In the genomic region with DNA sequence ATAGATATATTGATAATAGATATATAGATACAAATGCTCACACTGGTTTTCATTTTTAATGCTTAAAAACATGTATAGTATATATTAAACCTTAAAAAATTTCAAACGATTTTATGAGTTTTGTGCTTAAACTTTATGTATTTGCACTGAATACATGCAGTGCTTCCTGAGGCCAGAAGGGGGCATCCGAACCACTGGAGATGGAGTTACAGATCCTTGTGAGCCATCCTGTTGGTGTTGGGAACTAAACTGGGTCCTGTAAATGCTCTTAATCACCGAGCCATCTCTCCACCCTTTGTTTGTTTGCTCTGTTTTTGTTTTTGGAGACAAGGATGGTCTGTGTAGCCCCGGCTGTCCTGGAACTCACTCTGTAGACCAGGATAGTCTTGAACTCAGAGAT, we compare ENCODE assay signal across 12 mouse cellular contexts. TPM values are rescaled to one million over a fixed set of nuclear protein-coding genes. Genes with fewer than 3 reads are reported as not detected.
DNase-seq lines count a peak whose midpoint lies in the region; TF ChIP-seq lines count a peak whose summit lies in the region.
"Had no signal": no experiment of that assay in that cellular context is flagged by ENCODE, and none has a peak within 500 bp of the region (broad histone marks: within the 10 kb centered on the region; RNA-seq: fewer than 3 reads in every experiment).

No protein-coding gene starts in this region.

- no peak overlapping the region for H3K4me3 ChIP-seq in layer of hippocampus, adult 2 months
- no peak overlapping the region for H3K4me3 ChIP-seq in bone marrow, adult 2 months (replicated peaks; ENCODE audit: control insufficient read depth, low read depth, low read length)
- H3K4me3 ChIP-seq: forebrain, embryonic 12.5 days; midbrain, embryonic 10.5 days had no signal

- no peak overlapping the region for H3K27ac ChIP-seq in layer of hippocampus, adult 2 months
- no peak overlapping the region for H3K27ac ChIP-seq in bone marrow, adult 2 months (ENCODE audit: control insufficient read depth, insufficient read depth, low read depth, low read length, poor library complexity)
- H3K27ac ChIP-seq: forebrain, embryonic 12.5 days; midbrain, embryonic 10.5 days had no signal

- no peaks in the 10 kb centered on the region for H3K4me1 ChIP-seq in bone marrow, adult 2 months (ENCODE audit: control insufficient read depth, insufficient read depth, low read length)

- no peak for TF ChIP-seq POLR2A in bone marrow, adult 2 months (IDR thresholded peaks at IDR 0.05; ENCODE audit: borderline replicate concordance, control insufficient read depth, low read depth, low read length)

- WGBS in bone marrow, adult 2 months: 68% methylated on average over 4 of the region's 4 CpGs

- TF ChIP-seq CTCF in layer of hippocampus, adult 2 months (conservative IDR thresholded peaks at IDR 0.05): peak; percentile 73
- TF ChIP-seq CTCF in bone marrow, adult 2 months (IDR thresholded peaks at IDR 0.05; ENCODE audit: control insufficient read depth, insufficient read depth, low read length): peak; percentile 45

- DNase-seq in layer of hippocampus, adult 2 months (ENCODE audit: low spot score in 2 of 2): no peak
- no peak for DNase-seq in layer of hippocampus, adult 9-10 months (ENCODE audit: low spot score)
- peak; percentile 14 for DNase-seq in 3T3-L1 (ENCODE audit: low read depth, low spot score)
- DNase-seq in 416B (ENCODE audit: low read depth): peak; percentile 46
- DNase-seq in c-Kit-positive CD71-positive TER-119-positive erythroid progenitor cells, embryonic 14.5 days (ENCODE audit: low spot score): no peak
- no peak for DNase-seq in right cerebral cortex, adult 2 months (ENCODE audit: low spot score in 2 of 2)
- DNase-seq: adrenal gland, postnatal 36 days; cerebellum, adult 9-10 months had no signal

RNA-seq across cellular contexts. Expression of gene Shank3, which starts 4.5 kb away (rescaled TPM):
- total RNA-seq in layer of hippocampus, adult 2 months (2021): 100 to 1,000 TPM; 243 to 251 TPM
- 19.5 and 23.6 TPM in 2 replicates for polyA plus RNA-seq in bone marrow, adult 2 months (2011; ENCODE audit: insufficient read depth, insufficient read length, low replicate concordance, missing spikeins)
- polyA plus RNA-seq: inflammation-experienced regulatory T-cells, adult 6 months had no signal

RNA-seq across cellular contexts. Expression of gene Arsa, which starts 17.7 kb away (rescaled TPM):
- total RNA-seq in layer of hippocampus, adult 2 months (2021): 10 to 100 TPM; 29.2 to 31.4 TPM
- 4.1 and 7.2 TPM in 2 replicates for polyA plus RNA-seq in bone marrow, adult 2 months (2011; ENCODE audit: insufficient read depth, insufficient read length, low replicate concordance, missing spikeins)

RNA-seq across cellular contexts. Expression of gene Mapk8ip2, which starts 41.3 kb away (rescaled TPM):
- total RNA-seq in layer of hippocampus, adult 2 months (2021): 100 to 1,000 TPM; 254 to 279 TPM
- polyA plus RNA-seq in bone marrow, adult 2 months (2011; ENCODE audit: insufficient read depth, insufficient read length, low replicate concordance, missing spikeins): not detected in 2 replicates

Comparison
In these comparisons a context has a peak if more than half of its experiments do, and no peak if none do; other contexts are left out.
1. DNase-seq: peak in 3T3-L1 (single experiment) and 416B (single experiment); none in layer of hippocampus, adult 2 months (0 of 2), layer of hippocampus, adult 9-10 months (single experiment), c-Kit-positive CD71-positive TER-119-positive erythroid progenitor cells, embryonic 14.5 days (single experiment) and right cerebral cortex, adult 2 months (0 of 2).